Mouse (Mus musculus) thymus, postnatal 4 days (tissue): ENCODE results near the gene Zrsr1.

Experiments
- DNase-seq: peaks from one replicate; pipeline ENCODE4 v3.0.0; 2021

Zrsr1 gene

DNA sequence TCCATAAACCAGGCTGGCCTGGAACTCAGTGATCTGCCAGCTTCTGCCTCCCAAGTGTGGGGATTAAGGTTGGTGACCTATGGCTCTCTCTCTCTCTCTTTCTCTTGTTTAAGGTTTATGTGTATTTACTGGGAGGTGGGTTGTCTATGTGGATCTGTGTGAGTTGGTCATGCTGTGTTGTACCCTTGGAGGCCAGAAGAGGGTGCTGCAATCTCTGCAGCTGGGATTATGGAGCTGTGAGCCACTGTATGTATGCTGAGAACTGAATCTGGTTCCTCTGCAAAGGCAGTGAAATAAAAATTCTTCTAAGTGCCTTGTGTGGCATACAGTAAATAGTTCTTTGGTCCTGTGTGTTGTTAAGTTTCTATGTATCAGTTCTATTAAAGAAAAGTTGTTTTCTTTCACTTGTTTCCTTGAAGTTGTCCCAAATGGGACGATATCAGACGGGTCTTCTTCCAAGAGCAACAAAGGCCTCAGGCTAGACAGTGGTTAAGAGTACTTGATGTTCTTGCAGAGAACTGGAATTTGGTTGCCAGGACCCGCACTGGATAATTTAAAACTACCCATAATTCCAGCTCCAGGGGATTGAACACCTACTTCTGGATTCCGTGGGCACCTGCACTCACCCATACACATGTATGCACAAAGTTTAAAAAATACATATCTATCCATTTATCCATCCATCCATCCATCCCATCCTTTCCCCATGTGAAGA, 41.9 kb downstream of the Zrsr1 start:
- peak; percentile 32 for DNase-seq

GRCm38 (mm10) chr11:23014996-23015395, 43.2 kb downstream of the Zrsr1 start:
- no peak for DNase-seq

GRCm38 (mm10) chr11:23017943-23018342, 46.1 kb downstream of the Zrsr1 start:
- no peak for DNase-seq

- no peak for DNase-seq
Observed at GRCm38 (mm10) chr11:23020116-23020770, 48.4 kb downstream of the Zrsr1 start.

- DNase-seq: no peak
Observed at GRCm38 (mm10) chr11:23020841-23021240, 49.0 kb downstream of the Zrsr1 start.

GRCm38 (mm10) chr11:23023155-23023554, 51.4 kb downstream of the Zrsr1 start:
- no peak for DNase-seq

DNA sequence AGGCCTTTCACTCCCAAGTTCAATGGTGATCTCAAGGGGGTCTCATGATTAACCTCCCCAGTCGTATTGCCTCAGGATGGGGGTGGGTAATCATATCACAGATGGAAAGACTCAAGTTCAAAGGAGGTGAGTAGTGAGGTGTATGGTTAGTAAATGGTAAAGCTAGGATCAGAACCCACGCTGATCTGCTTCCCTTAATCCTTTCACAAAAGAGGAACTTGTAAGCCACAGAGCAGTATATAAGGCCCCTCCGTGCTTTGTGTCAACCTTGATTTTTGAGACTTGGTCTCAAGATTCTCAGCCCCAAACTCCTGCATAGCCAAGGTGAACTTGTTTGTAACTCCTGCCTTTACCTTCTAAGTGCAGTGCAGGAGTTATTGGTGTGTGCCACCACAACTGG, 52.4 kb downstream of the Zrsr1 start:
- no peak for DNase-seq
